Mouse (Mus musculus): Measurements from ENCODE around the gene Kctd7.

The Kctd7 gene

DNA sequence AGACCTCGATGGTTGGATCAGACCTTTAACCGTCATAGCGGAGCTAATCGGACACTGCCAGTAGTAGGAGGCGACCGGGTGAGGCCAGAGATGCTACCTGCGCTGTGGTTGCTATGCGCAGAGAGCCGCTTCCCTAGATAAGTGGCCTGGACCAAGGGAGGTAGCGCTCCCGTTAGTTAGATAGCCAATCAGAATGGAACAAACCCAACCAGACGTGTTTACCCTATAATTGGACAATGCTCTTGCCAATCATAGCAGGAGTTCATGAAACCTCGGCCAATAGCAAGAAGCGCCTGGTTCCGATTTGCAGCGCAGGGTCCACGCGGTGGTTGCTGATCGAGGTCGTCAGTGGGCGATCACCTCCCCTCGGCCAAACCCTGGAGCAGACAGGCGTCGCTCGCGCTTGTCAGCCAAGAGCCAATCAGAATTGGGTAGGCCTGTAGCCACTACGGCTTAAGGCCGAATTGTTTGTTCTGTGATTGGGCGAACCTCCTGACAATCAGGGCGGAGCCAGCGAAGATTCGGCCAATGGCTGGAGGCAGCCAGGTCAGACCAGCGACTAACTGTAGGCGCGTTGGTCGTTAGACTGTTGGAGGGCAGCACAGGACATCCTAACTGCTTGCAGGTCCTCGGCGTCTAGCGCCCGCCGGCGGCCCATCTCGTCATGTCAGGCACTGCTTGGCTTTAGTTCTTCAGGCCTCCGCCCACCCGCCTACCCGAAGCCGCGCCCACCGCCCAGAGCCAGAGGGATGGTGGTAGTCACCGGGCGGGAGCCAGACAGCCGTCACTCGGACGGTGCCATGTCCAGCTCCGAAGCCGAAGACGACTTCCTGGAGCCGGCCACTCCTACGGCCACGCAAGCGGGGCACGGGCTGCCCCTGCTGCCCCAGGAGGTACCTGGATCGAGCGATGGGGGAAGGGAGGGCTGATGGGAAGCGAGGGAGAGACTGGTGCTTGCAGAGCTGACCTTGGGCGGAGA, at the start of gene Kctd7:
Kctd7 (plus strand) TSS at position 528 of the 979 bp plus-strand sequence.
- DNase-seq (ENCODE audit: low spot score in 2 of 2) = peak; percentile 99 to 100

DNA sequence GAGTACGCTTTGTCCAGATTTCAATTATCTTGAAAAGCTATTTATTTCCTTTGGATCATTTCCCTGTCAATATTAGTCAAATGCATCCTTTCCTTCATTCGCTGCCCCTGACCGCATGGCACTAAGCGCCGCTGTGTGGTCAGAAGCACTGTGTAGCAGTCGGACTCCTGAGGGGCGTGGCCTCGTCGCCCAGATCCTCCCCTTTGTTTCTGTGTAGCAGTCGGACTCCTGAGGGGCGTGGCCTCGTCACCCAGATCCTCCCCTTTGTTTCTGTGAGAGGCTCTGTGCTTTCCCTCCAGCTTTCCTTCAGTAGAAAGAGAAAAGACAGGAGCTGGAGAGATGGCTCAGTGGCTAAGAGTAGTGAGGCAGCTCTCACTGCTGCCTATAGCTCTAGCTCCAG, 47.9 kb upstream of the Kctd7 start:
- no peak for DNase-seq (ENCODE audit: low spot score in 2 of 2)

DNA sequence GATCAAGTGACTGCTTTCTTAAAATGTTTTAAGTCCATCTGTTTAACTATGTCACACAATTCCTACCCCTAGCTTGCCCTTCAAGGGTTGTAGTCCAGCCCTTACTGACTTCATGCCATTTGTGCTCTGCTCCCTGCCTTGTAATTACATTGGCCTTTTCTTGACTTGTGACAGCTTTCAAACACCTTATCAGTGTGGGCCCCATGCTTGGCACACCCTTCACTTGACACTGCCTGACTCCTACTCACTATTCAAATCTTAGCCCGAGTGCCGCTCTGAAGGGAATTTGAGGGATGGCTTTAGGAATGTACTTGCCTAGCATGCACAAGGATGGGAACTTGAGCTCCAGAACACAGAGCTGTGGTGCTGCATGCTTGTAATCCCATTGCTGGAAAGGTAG, 46.8 kb upstream of the Kctd7 start:
- no peak for DNase-seq (ENCODE audit: low spot score in 2 of 2)

DNA sequence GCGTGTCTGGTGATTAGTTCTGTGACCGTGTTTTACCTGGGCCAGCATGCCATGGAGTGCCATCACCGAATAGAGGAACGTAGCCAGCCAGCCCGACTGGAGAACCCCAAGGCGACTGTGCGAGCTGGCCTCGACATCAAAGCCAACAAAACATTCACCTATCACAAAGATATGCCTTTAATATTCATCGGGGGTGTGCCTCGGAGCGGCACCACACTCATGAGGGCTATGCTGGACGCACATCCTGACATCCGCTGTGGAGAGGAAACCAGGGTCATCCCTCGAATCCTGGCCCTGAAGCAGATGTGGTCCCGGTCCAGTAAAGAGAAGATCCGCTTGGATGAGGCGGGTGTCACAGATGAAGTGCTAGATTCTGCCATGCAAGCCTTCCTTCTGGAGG, 42.9 kb upstream of the Kctd7 start:
- no peak for DNase-seq (ENCODE audit: low spot score in 2 of 2)

DNA sequence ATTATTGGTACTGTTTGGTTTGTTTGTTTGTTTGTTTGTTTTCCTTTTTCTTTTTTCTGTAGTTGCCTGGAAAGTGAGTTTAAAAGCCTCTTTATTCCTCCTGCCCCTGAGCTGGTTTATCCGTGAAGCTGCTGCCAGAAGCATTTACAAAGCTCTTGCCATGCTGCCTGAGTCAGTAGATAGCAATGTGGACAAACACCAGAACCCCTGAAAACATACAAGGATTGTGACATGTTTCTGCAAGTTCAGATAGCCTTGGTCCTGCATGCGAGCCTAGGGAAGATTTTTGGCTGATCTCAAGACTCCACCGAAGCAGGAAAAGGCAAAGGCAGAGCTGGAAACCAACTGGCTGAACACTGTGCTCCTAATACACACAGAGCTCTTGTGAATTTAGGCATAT, 35.3 kb upstream of the Kctd7 start:
- DNase-seq (ENCODE audit: low spot score in 2 of 2) = no peak

DNA sequence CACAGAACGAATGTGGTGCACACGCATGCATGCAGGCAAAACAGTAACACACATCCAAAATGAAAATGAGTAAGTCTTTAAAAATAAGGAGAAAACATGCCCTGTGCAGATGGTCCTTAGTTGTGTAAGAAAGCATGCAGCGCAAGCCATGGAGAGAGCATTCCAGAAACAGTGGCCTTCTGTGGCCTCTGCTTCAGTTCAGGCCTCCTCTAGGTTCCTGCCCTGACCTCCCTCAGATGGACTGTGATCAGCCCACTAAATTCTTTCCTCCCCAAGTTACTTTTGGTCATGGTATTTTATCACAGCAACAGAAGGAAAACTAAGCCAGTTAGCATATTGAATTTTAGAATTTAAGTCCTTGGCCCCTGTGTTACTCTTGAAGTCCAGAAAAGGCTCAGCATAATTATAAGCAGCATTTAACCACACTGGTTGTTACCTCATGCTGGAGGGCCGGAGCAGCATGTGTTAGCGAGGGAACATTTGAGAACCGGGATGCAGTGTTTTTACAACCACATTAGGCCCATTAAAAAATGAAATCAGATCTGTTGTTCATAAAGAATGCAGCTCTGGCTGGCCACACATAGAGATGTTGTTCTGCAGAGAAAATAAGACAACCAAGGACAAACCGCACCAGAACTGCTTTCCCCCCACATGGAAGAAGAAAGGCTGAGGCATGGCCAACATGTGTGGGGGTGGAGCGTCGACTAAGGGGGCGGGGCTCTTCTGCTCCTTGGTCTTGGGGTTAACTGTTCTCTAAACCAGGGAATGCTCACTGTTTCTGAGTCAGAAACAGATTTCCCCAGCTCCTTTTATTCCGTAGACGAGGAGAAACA, 33.8 kb upstream of the Kctd7 start:
- no peak for DNase-seq (ENCODE audit: low spot score in 2 of 2)

DNA sequence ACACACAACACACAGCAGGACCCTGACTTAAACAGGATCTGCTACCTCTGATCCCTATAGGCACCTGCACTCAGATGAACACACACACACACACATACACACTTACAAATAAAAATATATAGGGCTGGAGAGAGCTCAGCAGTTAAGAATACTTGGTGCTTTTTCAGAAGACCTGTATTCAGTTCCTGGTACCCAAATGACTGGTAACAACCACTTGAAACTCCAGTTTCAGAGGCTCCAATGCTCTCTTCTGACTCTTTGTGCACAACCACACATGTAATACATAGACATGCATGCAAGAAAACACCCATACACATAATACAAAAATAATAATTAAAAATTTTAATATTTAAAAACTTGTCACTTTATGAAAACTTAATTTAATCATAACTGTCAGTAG, 32.0 kb upstream of the Kctd7 start:
- no peak for DNase-seq (ENCODE audit: low spot score in 2 of 2)

DNA sequence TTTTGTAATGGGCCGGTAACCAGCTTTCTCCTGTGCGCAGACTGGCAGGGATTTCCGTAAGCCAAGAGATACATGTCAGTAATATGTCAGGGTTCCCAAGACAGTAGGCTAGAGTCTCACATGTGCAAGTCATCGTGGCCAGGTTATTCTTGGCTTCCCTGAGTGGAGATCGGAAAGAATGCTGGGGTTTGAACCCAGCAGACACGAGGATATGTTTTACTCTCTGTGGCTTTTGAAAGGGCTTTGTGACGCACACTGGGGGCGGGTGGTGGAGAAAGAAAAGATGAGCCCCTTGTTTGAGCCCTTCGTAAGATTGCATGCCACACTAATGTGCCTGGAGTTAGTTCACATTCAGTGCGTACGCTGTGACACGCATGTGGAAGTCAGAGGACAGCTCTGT, 28.5 kb upstream of the Kctd7 start:
- DNase-seq (ENCODE audit: low spot score in 2 of 2) = no peak

DNA sequence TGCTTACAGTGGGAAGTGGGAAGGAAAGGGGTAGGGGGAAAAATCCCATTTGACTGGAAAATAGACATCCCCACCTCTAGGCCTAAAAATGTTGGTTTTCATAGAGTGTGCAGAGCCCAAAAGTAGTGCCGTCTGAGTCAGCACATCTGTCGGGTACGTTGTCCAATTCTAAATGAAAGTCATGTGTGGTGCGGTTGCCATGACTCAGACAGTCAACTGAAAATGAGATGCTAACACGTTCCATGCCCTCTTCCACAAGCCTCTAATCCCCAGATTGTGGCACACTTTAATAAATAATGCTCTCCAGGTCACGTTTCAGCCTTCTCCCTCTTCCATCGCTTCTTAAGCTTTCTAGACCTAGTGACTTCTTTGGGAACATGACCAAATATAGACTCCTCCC, 27.8 kb upstream of the Kctd7 start:
- DNase-seq (ENCODE audit: low spot score in 2 of 2) = no peak

DNA sequence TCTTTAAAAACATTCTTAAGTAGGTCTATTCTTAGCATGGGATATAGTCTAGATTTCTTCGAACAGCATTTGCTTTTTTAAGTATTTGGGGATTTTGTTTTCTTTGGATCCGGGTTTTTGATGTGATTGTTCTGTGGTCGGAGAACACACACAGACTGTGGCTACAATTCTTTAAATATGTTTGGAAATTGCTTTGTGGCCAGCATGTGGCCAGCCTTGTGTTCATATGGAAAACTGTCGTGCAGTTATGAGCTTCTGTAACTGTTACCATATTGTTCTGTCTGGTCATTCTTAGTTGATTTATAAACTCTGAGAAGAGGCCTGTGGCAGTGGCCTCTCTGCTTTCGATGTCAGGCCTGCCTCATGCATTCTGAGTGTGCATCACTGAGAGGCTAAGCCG, 26.7 kb upstream of the Kctd7 start:
- DNase-seq (ENCODE audit: low spot score in 2 of 2) = no peak

DNA sequence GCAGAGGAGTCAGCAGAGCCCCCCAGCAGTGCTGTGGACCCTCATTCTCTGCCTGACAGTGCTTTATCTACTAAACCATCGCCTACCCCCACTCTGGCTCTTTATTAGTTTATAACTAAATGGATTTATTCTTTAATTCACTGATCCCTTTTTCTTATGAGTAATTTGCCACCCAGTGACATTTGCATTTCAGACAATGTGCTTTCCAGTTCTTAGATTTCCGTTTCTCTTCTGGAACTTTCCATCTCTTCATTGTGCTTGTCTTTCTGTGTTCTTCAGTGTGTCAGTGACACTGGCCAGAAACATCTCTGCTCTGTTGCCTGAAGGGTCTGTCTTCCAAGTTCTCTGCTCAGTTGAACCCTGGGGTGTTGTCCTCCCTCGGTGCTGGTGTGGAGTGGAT, 25.4 kb upstream of the Kctd7 start:
- no peak for DNase-seq (ENCODE audit: low spot score in 2 of 2)

DNA sequence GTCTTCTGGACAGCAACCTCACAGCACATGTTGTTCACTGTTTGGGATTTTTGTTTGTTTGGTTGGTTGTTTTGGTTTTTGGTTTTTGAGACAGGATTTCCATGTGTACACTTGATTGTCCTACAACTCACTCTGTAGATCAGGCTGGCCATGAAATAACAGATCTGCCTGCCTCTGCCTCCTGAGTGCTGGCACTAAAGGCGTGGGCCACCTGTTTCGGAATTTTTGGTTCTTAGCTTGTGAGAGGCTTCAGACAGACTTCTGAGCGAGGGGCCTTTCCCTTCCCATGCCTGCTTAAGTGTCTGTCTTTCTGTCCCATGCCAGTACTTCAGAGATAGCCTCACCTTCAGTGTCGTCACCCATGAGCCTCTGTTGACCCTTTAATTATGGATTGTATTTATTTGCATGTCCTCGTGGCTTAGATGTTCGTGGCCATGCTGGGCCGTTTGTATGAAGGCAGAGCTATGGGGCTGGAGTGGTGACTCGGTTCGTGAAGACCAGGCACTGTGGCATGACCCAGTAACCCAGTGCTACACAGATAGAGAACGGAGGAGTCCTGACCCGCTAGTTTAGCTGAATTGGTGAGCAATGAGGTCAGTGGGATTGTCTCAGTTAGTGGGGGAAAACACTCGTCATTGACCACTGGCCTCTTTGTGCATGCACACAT, 24.5 kb upstream of the Kctd7 start:
- DNase-seq (ENCODE audit: low spot score in 2 of 2) = no peak

DNA sequence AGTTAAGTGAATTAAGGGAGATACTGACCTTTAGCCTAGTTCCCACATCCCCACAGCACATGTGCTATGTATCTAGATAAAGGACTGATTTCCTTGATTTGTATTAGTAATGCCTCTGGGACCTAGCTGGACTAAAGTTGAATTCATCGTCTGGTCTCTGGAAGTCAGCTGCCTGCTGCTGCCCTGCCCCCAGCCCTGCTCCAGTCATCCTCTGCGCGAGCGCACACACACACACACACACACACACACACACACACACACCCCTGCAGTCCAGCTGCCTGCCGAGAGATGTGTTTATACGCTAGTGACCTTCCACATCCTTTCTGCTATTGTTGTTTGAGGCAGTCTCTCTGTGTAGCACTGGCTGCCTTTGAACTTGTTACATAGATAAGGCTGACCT, 23.8 kb upstream of the Kctd7 start:
- DNase-seq (ENCODE audit: low spot score in 2 of 2) = no peak

DNA sequence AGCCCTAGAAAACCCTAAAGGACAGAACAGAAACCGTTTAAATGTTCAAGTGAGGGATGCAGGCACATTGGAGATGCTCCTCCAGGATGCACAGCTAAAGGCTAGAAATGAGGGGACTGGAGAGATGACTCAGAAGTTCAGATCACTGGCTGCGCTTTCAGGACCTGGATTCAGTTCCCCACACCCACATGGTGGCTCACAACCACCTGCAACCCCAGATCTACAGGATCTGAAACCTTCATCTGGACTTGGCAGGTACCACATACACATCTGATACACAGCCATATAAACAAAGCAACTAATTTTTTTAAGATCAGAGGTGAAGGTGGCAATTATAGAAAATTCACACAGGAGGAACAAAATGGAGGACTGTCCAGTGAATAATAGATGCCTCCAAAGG, 22.3 kb upstream of the Kctd7 start:
- DNase-seq (ENCODE audit: low spot score in 2 of 2) = no peak

DNA sequence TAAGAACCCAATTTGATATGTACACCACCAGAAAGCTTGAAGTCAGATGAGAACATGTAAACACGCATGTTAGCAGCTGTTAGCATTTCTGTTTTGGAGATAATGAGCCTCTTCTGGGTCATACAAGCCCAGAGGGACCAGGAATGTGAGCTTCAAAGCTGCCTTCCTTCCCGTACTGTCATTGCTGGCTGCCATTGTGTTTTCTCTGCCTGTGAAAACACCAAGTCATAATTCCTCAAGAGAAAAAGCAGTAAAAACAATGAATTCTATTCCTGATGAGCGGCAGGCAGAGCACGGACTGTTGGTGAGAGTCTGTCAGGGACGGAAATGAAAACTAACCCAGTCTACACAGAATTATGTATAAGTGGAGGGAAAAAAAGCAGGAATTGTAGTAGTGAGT, 20.4 kb upstream of the Kctd7 start:
- no peak for DNase-seq (ENCODE audit: low spot score in 2 of 2)

DNA sequence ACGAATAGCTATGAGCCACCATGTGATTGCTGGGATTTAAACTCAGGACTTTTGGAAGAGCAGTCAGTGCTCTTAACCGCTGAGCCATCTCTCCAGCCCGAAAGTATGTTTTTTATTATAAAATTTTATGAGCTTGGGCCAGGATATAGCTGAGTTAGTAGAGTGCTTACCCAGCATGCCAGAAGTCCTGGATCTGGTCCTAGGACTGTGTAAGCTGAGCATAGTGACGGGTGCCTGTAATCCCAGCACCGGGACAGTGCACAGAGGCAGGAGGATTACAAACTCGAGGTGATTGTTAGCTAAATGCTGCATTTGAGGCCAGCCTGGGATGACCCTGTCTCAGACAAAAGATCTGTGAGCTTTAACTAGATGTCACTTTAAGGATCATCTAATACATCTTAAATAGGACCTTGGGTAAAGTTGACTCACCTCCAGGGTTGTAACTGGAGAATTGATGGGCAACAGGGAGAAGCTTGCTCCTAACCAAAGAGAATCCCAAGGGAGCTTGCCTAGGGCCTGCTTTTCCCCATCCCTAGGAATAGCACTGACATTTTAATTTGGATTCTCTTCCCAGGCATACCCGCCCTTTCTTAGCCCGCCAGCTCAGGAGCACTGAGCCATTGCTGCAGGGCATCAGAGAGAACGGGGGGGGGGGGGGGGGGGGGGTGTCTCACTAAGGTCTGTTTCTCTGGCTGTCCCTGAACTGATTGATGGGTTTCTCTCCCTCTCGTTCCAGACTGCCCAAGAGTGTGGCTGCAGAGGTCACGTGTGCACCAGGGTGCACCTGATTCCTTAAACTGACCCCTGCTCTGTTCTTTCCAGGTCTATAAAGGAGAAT, 15.8 kb upstream of the Kctd7 start:
- DNase-seq (ENCODE audit: low spot score in 2 of 2) = no peak

DNA sequence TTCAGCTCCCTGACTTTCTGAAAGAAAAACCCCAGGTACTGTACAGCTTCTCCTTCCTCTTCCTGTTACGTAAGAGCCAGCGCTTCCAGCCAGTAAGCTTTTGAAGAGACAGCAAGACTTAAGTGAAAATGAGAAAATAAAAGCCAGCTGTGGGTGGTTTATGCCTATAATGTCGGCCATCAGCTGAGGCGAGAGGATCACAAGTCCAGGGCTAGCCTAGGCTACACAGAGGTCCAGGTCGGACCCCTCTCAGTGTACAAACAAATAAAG, 15.2 kb upstream of the Kctd7 start:
- no peak for DNase-seq (ENCODE audit: low spot score in 2 of 2)

DNA sequence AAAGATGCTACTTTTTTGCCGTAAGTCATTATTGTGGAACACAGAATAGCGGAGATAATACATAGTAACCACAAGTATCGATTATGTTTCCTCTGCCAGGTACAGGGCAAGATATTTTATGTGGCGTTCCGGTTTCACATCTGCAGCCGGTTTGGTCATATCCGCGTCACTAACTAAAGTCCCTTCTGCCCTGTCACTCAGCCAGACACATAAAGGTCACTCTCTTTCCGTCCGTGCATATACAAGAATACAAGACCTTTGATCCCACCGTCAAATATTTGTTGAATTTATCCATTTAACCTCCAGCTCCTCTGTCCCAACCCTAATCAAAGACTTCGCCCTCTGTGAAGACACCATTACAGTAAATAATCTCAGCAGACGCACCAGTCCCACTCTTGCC, 8.1 kb upstream of the Kctd7 start:
- DNase-seq (ENCODE audit: low spot score in 2 of 2) = no peak

DNA sequence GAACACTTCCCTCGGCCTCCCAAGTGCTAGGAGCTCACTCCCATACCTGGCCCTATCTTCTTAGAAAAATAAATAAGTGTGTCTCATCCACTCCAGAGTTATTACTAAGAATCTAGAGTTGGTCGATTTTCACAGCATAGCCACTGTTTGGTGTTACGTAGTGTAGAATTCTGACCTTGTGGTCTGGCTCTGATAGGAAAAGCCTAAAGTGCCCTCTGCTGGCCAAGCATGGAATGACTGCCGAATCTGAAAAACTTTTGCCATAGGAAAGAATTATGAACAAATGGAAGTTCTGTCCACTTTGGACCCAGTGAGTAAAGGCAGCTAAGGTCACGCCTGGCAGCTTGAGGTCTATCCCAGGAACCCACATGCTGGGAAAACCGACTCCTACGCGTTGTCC, 5.3 kb upstream of the Kctd7 start:
- DNase-seq (ENCODE audit: low spot score in 2 of 2) = peak; percentile 68 to 82

DNA sequence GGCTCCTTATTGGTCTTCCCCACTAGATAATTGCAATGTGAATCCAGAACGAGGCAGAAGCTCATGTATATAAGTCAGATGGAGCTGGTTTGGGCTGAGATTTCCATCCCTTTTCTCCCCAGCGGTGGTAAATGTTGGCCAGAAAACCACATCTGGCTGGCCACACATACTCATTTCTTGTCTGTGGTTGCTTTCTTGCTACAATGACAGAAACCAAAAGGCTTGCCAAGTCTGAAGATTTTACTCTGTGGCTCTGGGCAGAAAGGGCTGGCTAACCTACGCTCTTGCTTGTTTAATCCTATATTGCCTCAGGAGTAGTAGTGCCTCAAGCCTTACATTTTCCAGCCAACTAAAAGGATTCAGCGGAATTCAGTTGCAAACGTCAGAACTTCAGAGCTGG, 3.5 kb upstream of the Kctd7 start:
- no peak for DNase-seq (ENCODE audit: low spot score in 2 of 2)

DNA sequence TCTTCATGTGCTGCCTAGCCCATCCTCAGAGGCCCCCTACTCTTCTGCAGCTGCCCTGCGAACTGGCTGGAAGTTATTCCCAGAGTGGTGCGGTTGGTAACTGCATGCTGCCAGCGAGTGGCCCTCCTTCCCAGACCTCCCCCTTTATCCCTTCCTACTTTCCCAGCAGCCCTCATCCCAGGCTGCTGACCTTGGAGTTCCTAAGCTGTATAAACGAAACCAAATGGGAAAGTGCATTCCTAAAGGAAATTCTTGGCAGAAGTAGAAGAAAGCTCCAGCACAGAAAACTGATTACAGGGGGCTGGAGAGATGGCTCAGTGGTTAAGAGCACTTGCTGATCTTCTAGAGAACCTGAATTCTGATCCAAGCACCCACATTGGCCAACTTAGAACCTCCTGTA, 2.6 kb upstream of the Kctd7 start:
- DNase-seq (ENCODE audit: low spot score in 2 of 2) = no peak

DNA sequence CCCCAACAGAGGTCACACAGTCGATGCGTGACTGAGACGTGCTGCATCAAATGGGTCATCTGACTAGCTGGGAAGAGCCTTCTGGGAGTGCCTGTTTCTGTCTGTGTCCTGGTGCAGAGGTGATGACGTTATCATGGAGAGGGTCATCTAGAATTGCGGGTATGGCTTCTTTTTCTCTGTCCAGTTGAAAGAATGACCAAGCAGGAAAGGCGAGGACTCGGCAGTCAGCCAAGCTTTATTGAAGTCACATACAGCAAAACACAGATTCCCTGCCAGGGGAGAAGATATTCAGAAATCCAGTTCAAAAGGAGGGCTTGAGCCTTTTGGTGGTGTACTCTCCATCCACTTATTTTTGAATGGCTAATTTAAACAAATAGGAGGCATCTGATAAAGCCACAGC, 1.6 kb upstream of the Kctd7 start:
- no peak for DNase-seq (ENCODE audit: low spot score in 2 of 2)
